Mouse (Mus musculus) CD4-positive helper T cell, adult 2 months (primary cell): ENCODE data around the gene Prex1.

Experiments
- DNase-seq: peaks from one replicate; pipeline ENCODE4 v3.0.0-alpha.2; 2012; ENCODE audit warnings: low read depth, missing footprints, low spot score

The Prex1 gene

DNA sequence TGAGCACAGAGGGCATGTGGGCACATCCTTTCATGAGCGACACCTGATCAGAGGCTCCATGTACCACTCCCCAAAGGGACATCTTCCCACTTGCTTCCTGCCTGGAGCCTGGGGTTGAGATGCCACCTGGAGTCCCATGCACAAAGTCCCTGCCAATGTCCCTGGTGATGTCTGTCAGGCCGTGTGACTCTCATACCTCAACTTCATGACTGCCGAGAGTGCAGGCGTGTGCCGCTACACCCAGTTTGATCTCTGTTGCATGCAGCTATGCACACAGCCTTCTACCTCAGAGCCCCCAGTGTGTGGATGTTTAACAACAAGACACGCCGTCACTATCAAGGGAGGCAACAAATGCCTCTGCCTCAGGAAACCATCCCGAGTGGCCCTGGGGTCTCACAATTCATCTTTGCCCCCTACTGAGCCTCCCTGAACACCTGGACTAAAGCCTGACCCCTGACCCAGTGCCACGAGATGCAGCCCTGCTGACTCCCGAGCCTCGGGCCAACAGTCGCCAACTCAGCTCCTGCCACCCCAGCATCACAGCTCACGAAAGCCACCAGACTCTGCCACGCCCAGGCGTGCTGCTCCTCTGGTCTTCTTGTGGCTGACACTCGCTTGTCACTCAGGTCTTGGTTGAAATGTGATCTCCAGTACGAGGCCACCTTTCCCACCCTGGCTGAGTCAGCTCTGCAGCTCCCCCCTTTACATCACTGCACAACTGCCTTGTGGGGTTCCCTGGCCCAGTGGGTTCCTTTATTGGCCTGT lies 107.0 kb downstream of the Prex1 start:
- DNase-seq: peak; percentile 60

DNA sequence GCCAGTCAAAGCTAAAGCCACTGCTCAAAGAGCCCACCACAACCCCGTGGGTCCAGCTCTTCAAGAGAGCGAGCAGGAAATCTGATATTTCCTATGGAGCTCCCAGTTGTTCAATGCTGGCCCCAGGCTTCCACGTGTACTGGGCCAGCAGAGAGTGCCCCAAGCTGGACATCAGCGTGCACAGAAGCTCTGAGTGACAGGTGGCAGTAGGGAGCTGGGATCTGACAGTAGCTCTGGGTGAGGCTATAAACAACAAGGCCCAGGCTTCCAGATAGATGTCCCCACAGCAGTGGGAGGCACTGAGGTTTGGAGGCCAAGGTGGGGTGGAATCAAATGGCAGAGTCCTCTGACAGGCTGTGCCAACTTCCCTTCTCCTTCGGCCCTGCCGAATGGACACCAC lies 107.6 kb downstream of the Prex1 start:
- no peak for DNase-seq

DNA sequence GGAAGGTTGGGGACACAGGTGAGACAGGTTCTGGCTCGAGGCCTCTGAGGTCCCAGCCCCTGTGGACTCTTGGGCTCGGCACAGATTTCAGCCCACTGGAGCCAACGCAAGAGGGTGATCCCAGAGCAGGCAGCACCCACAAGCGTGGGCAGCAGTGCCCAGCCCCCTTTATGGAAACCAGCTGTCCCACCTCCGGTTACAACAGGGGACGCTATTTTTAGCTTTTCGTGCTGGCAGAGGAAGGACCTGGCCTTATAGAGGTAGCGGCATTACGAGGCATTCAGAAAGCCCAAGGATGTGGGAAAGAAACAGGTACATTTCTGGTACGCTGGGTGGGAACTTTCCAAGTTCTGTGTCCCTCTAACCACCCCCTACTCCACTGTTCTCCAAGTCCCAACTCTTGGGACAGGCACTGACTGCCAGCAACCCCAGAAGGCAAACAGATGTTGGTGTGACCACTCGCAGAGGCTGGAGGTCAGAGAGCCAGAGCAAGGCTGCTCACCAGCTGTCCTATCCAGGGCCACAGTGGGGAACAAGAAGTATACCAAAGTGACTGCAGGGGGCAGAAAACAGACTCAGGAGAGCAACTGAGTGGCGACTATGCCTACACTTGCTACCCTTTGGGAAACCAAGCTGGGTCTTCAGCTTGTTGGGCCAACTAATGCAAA lies 108.3 kb downstream of the Prex1 start:
- peak; percentile 12 for DNase-seq

DNA sequence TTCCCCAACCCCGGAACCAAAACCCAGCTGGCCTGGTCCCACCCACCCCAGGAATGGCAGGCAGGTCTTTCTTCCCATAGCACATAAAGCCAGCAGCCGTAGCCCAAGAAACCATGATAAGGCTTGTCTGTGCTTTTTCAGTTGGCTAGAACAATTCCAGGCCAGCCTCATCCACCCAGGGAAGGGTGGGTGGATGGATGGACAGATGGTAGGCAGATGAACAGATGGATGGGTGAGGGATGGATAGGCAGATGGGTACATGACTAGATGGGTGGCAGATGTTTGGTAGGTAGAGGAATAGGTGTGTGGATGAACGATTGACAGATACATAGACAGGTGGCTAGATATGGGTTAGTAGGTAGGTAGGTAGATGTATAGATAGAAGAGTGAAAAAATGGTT lies 110.7 kb downstream of the Prex1 start:
- no peak for DNase-seq

DNA sequence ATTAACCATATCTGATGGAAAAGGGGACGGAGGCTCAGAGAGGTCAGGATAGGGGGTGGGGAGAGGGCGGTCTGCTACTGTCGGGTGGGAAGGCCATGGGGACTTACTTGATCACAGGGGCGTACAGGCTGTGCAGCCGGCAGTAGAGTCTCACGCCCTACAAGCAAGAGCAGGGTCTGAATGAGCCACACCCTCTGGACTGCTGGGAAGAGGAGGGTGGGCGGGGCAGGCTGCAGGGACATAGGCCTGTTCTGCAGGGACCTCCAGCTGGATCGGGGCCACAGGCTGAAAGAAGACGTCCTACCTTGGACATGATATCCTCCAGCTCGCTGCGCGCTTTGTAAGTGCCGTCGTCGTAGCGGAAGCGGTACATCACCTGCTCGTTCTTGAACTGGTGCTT lies 112.2 kb downstream of the Prex1 start:
- no peak for DNase-seq

DNA sequence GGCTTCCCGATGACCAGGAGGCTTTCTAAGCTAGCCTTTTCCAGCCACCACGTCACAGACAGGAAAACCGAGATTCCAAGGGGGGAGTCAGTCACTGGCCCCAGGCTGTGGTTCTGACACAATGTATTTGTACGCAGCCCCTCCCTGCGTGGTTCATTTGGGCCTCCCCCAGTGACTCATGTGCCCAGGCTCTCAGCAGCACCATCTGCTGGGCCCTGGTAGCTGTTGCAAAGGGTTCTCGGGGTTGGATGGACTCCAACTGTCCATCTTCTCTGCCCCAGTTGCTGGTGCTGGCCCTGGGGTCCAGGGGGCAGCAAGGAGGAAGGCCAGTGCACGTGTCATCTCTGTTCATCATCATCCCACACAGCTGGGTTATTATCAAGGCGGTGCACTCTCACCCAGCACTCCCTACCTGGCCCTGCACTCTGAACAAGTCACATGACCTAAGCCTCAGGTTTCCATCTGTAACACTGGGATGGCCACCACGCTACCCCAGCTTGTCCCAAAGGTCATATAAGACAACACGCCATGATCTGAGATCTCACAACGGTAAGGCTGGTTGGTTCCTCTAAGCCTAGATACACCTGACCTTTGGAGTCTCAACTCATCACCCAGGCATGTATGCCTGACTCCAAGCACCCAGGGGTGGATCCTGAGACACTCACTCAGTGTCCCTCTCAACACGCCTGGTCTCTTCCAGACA lies 115.0 kb downstream of the Prex1 start:
- DNase-seq: no peak

DNA sequence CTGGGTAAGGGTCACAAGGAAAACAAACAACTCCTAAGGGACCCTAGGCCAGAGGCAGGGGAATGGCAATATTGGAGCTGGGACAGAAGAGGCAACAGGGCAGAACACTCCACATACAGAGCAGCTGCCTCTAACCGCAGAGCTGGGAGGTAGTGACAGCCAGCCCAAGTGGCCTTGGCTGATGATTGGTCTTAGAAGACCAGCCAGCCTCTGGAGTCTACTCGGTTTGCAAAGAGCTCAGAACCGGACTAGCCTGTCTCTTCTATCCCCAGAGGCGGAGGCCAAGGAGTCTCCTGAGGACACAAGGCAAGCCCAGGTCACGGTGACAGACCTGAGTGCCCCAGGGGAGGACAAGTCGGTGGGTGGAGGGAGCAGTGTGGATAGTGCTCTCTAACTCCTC lies 115.9 kb downstream of the Prex1 start:
- DNase-seq: no peak

DNA sequence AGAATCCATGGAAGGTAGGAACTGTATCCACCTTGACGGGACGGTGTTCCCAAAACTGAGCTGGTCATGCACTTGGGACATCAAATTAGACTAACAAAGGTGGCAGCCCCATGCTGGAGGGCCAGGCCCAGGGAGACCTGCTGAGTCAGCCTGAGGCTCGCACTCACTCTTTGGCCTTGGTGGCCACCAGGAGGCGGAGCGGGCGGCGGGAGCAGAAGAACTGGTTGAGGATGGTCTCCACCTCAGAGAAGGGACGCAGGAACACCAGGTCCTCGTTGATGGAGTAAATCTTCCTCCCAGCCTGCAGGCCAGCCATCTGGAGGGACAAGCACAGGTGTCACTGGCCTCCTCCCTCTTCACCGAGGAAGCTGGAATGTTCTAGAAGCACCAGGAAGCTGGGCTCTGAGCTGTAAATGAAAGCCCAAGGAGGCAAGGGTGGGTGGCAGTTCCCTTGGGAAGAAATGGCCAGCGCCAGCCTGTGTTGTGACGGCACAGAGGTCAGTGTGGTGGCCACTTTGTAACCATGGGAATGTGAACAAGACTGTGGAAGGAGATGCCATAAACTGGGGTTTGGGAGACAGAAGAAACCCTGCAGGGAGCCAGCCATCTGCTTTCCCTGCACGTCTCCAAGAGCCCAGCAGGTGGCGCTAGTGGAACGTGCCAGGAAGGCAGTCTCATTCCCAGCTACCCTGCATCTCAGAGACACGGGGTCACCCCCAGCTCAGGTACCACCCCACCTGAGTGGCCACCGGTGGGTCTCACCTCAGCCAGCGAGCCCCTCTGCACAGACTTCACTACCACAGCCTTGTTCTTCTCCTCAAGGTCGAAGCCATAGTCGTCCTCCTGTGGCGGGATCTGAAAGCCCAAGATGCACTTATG lies 121.4 kb downstream of the Prex1 start:
- peak; percentile 65 for DNase-seq

DNA sequence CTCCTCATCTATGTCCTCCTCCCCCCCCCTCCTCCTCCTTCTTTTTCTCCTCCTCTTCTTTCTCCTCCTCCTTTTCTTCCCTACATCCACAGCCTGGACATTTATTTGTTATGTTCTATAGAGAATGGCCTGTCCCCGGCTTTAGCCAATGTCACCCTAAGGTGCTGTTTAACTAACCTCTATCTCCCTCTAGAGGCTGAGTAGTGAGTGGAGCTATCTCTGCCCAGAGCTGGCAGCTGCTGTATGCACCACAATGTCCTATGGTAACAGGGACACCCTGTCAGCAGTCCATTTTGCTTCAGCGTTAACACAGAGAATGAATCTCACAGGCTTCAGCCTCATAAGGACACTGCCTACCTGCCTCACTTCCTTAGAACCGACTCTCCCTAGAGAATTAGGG lies 129.1 kb downstream of the Prex1 start:
- DNase-seq: no peak

DNA sequence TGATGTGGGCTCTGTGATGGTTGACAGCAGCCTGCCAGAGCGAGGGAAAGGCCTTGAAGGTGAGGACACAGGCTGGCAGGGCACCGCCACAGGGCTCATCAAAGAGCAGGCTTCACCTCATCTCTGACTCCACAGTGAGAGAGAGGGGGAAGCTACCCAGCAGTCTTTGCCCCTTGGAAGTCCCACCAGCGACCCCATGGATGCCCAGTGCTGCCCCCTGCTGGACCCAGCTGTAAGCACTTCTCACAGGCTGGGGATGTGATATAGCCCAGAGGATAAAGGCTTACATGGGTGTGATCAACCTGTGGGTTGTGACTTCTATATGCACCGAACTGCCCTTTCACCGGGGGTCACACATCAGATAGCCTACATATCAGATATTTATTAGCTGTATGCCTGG lies 130.3 kb downstream of the Prex1 start:
- no peak for DNase-seq

DNA sequence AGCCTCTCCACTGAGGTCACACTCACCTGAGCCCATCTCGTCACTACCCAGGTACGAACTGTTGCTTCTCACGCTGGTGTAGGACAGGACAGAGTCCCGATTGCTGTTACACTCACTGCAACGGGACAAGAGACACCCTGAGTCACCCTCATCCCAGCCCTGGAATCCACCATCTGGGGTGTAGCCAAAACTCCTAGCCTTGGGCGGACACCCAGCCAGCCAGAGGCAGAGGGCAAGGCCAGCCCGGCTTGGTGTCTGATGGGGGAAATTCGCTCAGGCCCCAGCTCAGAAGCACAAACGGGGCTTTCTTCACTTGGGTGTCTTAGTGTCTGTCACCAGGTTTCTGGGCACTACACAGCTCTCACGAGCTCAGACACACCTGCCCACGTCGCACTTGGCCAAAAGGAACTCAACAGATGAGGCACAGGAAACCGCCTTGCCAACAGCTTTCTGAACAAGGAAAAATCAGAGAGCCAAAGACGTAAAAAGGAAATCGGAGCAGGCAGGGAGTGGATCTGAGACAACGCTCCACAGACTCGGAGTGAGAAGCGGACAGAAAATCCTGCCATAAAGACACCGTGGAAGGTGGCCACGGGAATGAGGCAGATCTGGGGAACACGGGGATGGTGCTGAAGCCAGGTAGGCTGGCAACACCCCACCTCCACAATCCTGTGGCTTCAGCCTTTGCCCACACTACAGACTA lies 131.6 kb downstream of the Prex1 start:
- no peak for DNase-seq

DNA sequence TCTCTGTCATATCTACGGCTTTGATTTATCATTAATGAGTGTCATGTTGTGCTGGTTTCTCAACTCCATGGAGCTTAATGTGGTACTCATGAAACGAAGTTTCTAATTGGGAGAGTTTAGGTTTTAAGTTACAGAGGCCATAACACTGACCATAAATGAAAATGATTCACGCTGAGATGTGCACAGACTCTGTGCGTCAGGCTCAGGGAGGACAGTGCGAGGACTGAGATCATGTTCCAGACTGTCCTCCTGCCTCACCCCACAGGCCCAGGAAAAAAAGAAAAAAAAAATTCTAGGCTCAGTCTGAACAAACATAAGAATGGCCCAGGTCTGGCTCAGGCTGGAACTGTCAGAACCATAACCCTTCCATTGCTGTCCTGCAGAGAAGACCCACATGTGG lies 133.8 kb downstream of the Prex1 start:
- DNase-seq: no peak

DNA sequence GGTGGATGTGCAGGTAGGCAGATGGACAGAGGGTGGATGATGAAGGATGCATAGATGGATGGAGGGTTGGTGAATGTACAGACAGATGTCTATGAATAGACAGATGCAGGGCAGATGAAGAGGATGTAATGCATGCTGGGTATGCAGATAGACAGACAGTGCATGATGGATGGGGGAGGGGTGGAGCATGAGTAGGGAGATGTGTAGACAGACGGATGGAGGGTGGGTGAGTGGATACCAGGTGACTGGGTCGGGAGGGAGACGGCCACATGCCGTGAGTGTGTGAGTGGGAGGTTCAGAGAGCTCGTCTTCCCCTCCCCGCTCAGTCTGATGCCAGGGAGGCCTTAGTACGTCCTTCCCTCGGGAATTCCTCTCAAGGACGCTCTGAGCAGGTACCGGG lies 134.3 kb downstream of the Prex1 start:
- no peak for DNase-seq

DNA sequence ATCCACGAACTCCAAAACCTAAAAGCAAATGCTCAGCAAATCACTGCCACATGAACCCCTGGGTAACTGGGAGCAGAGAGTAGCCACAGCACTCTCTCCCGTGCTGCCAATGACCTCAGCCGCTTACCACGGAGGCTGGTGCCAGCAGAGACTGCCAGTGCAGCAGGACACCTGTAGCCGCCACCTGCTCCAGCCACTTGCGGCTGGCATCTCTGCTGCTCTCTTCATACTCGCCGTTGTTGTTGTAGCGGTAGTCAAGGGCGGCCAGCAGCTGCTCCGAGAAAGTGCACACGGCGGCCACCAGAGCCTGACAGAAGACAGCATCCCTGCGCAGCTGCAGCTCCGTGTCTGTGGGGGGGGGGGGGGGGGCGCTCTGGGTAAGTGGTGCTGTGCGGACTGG lies 138.2 kb downstream of the Prex1 start:
- DNase-seq: no peak

DNA sequence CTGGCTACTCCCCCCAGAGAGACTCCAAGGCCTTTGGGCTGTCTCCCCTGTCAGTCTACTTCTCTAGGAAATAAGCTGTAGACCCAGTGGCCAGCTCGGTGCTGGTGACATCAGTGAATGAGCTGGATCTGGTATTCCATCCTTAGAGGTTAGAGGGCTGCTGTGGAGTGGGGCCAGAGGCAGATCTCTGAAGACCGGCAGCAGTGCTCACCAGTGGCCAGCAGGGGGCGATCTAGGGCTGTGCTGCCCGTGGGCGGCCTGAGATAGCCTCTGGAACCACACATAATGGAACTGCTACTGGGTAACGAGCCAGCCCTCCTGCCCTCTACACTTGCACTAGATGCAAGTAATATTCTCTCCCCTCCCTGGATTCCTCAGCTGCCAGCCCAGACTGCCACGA lies 138.7 kb downstream of the Prex1 start:
- DNase-seq: peak; percentile 63

DNA sequence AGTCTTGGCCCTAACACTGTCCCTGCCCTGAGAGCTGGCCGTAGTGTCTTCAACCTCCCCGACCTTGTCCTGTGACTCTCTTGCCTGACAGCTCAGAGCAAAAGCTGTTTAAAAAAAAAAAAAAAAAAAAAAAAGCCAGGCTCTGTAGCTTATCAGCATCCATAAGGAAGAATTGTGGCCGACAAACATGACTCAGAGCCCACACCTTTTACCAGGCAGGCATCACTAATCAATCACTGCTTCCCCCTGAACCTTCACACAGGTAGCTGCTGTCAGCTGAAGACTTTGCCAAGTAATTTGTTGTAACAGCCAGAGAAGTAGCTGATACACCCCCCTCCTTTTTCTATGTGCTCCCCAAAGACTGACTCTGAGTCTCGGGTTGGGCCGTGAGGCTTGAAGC lies 140.0 kb downstream of the Prex1 start:
- no peak for DNase-seq

DNA sequence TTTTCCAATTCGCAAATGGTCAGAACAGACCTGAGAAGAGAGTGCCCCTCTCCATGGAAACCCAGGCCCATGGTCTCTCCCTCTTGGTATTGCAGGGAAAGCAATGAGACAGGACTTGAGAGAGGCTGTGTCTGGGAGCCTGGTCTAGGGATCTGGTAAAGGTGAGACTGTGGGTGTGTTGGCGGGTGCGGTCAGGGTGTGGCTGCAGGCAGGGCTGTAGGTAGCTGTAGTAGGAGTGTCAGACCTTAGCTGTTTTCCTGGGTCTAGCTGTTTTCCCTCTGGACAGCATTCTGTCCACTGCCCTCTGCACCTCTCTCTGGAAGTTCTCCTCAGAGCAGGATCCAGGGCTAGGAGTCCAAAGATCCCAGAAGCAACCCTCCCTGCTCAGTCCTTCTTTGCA lies 141.3 kb downstream of the Prex1 start:
- DNase-seq: no peak

DNA sequence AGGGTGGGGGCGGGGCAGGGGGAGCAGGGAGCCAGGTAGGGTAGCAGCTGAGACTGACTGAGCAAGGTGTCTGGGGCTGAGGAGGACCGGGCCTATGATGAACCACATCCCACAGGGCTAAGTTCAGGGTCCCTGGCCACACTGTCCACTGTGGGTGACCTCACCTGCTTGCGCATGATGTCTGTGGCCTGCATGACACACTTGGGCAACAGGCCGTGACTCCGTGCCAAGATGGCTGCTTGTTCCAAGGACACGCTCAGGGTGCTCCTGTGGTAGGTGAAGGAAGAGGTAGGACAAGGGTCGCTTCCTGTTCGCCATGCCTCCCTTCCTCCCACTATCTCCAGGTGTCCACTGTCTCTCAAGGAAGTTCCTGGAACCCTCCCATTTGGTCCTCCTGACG lies 144.4 kb downstream of the Prex1 start:
- DNase-seq: no peak

DNA sequence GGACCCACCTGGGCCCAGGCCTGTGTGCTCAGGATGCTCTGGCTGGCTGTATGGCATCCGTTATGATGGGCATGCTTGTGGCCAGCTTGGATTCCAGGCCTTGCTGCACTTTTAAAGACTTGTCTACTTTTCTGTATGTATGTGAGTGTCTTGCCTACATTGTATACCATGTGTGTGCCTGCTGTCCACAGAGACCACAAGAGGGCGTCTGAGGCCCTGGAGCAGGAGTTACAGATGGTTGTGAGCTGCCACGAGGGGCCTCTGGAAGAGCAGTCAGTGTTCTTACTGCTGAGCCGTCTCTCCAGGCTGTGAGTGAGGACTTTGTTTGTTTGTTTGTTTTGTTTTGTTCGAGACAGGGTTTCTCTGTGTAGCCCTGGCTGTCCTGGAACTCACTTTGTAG lies 148.1 kb downstream of the Prex1 start:
- peak; percentile 38 for DNase-seq

DNA sequence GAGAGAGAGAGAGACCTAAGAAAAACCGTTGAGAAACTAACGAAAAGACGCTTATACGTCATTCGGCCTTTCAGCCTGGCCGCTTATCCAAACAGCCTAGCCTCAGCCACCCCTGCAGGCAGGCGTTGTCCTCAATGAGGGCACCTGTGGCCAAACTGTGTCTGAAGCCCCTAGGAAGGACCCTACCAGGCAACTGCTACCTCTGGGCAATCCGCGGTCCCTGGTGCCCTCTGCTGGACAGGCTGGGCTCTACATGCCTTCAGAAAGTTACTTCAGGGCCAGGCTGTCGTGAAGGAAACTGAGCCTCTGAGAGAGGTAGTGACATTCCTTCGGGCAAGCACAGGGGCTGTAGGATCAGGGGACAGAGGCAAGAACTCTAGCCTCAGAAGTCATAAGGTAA lies 149.2 kb downstream of the Prex1 start:
- peak; percentile 73 for DNase-seq

DNA sequence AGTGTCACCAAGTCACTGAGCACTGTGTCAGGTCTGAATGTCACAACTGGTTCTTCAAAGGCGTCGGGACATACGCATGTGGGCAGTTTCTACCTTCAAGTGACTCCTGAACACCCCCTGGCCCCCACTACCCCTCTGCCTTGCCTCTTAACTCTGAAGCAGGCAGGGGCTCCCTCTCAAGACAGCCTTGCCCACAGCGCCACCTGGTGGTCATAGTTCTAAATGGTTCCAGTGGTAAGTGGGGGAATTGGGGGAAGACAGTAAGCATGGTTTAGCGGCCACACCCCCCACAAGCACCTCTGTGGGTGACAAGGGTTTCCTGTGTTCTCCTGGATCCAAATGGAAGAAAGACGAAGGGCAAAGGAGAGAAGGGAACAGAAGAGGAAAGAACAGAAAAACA lies 149.7 kb downstream of the Prex1 start:
- peak; percentile 80 for DNase-seq
